Mouse (Mus musculus) thymus, postnatal 10 days (tissue): ENCODE measurements around the gene Tcf7l2.

Experiments
- DNase-seq, 2 experiments: peaks; one replicate each; pipeline ENCODE4 v3.0.0; 2021; ENCODE audit warnings: low spot score in 2 of 2

Tcf7l2 gene

GRCm38 (mm10) chr19:55860009-55860743 lies 118.6 kb downstream of the Tcf7l2 start:
- DNase-seq = no peak

DNA sequence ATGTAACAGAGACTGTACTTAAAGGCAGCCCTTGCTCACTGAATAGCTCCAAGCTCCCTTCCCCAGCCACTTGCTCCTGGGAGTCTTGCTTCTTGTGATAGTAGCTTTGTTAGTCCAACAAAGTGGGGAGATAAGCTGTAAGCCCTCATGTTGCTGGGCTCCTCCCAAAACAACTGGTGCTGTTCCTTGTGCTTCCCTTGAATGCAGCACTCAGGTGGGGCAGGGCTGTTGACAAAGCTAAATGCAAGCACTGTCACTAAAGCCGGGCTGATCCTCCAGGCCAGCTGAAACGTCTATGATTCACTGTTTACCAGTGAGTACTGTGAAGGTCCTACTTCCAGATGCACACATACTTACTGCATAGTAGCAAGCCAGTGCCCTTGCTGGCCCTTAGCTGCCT lies 120.1 kb downstream of the Tcf7l2 start:
- no peak for DNase-seq

GRCm38 (mm10) chr19:55862559-55862958 lies 120.9 kb downstream of the Tcf7l2 start:
- DNase-seq = no peak

GRCm38 (mm10) chr19:55865049-55865448 lies 123.4 kb downstream of the Tcf7l2 start:
- no peak for DNase-seq

DNA sequence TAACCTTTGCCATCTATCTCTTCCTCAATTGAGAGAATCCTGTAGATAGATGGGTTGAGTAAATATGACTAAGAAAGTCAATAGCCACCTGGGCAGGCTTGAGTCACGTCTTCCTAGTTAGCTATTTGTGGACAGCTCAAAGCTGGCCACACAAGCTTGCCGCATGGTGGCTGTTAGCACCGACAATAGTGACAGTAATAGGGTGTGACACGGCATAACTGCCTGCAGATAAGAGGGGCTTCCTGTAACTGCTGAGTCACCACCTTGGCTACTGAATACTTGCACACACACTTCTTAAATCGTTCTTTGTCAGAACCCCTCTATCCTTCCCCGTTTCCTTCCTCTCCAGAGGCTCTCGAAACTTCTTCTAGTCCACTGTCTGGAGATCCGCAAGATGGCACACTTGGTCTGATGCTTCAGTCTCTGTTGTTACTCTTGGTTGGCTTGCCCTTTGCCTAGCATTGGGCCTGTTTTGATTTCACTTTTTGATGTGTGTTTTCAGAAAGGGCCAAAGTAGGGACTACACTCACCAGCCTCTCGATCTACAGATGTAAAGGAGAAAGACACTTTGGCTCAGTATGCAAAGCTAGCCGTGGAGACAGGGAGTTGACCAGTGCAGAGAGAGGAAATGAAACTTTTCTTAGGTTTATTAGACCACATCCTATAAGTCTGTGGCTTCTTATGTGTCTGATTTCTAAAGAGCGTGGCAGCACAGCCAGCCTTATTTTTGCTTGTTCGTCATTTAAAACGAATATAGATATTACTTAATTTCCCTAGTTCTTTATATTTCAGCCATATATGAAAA lies 124.4 kb downstream of the Tcf7l2 start:
- no peak for DNase-seq

DNA sequence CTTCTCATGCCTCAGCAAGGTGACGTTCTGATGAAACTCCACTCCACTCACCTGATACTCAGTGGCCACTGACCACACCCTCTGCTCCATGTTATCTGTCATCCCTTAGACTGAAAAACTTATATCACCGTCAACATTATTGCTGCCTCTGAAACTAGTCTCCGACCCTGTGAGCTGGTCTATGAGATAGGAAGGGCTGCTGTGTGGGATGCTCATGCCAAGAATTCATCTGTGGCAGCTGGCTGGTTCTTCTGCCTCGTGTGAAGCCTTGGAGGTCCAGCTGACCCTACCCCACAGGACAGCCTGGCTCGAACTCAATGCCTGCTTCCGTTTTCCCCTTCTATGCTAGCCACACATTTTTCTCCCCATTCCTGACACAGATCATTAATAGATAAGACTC lies 125.6 kb downstream of the Tcf7l2 start:
- DNase-seq = no peak

- no peak for DNase-seq
Observed at GRCm38 (mm10) chr19:55867905-55868304, 126.3 kb downstream of the Tcf7l2 start.

GRCm38 (mm10) chr19:55868597-55868996 lies 127.0 kb downstream of the Tcf7l2 start:
- DNase-seq = no peak

DNA sequence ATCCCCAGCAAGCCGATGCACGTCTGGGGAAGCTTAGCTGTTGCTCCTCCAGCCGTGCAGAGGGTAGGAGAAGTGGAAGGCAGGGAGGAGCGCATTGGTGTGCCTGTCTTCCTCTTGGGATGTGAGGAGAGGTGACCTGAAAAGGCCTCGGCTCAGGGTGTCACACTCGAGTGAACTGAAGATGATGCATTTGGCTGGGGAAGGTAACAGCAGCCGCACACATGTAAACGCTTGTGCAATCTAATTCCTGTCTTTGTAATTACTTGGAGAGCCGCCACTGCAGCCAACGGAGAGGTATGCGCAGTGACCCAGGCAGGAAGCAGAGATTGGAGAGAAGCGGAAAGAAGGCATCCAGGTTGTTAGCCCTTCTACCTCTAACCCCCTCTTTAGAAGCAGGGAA lies 129.2 kb downstream of the Tcf7l2 start:
- no peak for DNase-seq

DNA sequence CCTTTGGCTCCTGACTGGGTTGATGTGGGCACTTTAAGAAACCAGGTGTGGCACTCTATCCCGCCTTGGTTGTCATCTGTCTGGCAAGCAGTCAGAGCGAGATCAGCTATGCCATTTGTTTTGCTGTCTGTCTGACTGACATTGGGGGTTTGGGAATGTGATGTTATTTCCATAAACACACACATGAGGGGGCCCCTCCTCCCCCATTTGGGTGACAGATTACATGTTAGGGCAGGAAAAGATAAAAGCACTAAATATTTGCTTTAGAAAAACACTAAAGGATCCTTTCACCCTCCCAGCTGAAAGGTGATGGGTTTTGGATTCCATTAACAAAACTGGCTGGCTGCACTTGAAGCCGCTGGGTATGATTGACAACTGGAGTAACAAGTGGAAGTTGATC lies 129.9 kb downstream of the Tcf7l2 start:
- DNase-seq = no peak

GRCm38 (mm10) chr19:55873221-55873620 lies 131.6 kb downstream of the Tcf7l2 start:
- DNase-seq = no peak

DNA sequence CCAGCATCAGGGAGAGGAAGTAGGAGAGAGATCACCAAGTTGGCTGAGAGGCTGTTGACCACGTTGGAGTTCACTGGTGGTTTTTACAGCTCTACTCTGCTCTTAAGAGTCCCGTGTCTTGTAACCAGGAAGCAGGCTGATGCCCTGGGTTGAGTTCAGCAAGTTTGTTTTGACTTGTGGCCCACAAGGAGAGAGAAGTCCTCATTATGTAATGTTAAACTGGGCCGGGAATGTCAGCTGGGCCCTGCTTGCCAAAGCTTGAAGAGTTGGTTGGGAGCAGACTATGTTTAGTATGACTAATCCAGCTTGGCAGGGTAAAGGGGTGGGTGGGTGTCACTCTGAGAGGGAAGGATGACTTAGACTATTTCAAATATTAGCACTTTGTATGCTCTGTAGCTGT lies 134.9 kb downstream of the Tcf7l2 start:
- no peak for DNase-seq

- DNase-seq = peak in 1 of 2 experiments; percentile 65
Observed at GRCm38 (mm10) chr19:55877404-55877915, 135.8 kb downstream of the Tcf7l2 start.

- no peak for DNase-seq
Observed at GRCm38 (mm10) chr19:55880664-55881359, 139.2 kb downstream of the Tcf7l2 start.

DNA sequence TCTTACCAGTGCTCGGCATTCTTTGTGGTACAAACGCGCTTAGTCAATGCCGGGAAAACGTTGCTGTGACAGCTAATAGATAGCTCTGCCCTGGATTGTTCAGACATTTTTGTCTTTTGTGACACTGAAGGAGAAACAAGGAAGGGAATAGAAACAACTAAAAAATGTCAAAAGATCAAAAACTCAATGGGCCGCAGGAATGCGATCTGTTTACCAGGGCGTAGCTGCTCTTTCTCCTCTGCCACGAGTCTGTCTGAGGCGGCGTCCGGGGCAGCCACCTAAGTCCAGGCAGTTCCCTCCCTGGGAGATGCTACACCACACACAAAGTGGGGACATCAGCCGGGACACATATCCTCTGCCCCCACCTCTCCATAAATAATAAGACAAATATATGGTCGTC lies 144.9 kb downstream of the Tcf7l2 start:
- no peak for DNase-seq

DNA sequence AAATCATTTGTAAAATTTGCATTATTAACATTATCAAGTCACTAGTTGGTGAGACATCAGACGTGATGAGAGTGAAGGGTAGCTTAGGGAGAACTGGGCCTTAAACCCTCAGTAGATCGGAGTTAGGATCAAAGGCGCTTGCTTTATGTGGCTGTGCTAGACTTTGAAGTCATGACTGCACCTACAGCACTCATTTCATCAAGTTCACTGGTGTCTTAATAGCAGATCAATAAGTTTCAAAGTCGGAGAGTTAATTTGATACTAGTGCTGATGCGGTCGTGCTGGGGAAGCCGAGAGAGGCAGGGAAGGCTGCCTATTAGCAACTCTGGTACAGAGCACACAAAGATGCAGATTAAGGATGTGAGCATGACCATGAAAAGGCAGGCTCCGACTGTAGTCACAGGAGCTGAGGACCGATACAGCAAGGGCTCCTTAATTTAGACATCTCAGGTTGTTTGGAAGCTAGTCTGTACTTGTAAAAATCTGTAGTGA lies 150.1 kb downstream of the Tcf7l2 start:
- DNase-seq = no peak

DNA sequence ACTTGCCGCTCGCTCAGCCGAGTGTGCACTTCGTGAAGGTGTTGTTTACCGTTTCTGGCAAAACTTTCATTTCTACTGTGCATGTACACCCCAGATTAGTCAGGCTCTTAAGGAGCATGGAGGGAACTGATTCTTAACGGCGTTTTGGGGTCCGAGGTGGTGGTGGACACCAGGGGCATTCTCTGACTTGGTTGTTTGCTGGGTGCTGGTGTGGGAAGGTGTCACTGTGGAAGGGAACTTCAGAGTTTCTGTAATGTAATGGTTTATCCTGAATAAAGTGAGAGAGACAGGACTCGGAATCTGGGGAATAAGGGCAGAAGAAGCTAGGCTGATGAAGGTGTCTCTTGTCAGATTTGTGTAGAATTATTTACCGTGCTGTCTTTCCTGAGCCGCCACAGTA lies 151.9 kb downstream of the Tcf7l2 start:
- no peak for DNase-seq

GRCm38 (mm10) chr19:55894396-55894795 lies 152.8 kb downstream of the Tcf7l2 start:
- no peak for DNase-seq

GRCm38 (mm10) chr19:55895317-55895716 lies 153.7 kb downstream of the Tcf7l2 start:
- DNase-seq = peak in 1 of 2 experiments; percentile 26

DNA sequence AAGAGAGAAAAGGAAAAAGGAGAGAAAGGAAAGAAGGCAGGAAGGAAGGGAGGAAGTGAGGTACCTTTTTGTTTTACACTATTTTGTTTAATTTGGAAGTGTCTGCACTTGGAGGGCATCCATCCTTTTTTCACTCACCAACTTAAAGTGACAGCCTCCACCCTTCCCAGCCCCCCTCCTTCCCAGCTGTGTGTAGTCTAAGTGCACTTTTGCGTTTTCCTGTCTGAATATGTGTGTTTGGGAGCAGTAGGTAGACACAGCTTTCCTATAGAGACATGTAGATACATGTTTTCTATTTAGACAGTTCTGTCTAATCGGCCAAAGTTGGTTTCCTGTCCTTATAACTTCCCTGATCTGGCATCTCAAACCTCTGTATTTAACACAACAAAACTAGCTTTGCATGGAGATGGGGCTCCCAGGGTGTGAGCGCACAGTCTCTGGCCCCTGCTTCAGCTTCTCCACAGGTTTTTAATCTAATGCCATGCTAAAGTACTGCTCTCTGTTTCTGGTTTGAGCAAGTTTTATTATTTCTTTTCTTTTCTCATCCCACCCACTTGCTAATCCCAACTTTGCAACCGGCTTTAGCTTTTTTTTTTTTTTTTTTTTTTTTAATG lies 154.3 kb downstream of the Tcf7l2 start:
- DNase-seq = no peak

DNA sequence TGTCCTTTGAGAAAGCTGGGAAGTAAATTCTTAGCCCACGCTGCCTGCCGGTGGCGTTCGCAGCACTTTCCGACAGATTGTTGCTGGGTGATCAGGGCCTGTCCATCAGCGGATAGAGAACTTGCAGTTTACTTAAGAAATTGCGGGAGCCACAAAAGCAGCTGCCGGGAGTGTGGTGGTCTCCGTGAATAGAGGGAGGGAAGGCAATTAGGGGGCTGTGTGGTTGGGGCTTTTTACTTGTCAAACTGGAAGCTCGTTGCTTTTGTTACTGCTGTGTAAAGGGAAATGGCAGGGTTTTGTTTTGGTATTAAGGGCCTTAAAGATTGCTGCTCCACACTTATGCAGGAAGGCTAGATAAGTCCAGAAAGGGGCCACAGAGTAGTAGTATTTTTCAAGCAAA lies 155.0 kb downstream of the Tcf7l2 start:
- no peak for DNase-seq
